Mouse (Mus musculus) heart, postnatal 36 days (tissue): Measurements from ENCODE around the gene Zfp747. TPM values are rescaled to one million over a fixed set of nuclear protein-coding genes. Genes with fewer than 3 reads are reported as not detected.
"Not testable (repeated sequence)": the region's sequence is repeated elsewhere in the genome, so short reads cannot be mapped to it uniquely, and the experiment has no call there.

Source experiments
- DNase-seq, 2 experiments: peaks; one replicate each; pipeline ENCODE4 v3.0.0; 2021 to 2022
- intact Hi-C: fragments of 180-260 bp; cut with DNase I; formaldehyde crosslinking; loops from one replicate; pipeline ENCODE4 v1.15.1; 2025
- total RNA-seq, 2 experiments: library from RNA; stranded (reverse); gene quantifications; 2 replicates each; pipeline ENCODE4 v1.2.3; 2021

Zfp747 gene
- 1 to 10 TPM; 5.0 to 5.6 TPM for total RNA-seq

- intact Hi-C loops: loop anchor here (1.0 kb wide), 1 partner anchor 12 kb away; the partner anchor contains the start of gene 9130019O22Rik
- peak; percentile 93 to 95 for DNase-seq
Measured at GRCm38 (mm10) chr7:127375271-127376245, at the start of gene Zfp747. TSS of gene Zfp747 (minus strand) at chr7:127376050.

- intact Hi-C loops: no loop called here
- no peak for DNase-seq
Measured at GRCm38 (mm10) chr7:127425291-127425690, 49.4 kb upstream of the Zfp747 start.

GRCm38 (mm10) chr7:127422247-127422646 lies 46.4 kb upstream of the Zfp747 start:
- DNase-seq: peak in 1 of 2 experiments; percentile 13

GRCm38 (mm10) chr7:127421388-127422191 lies 45.7 kb upstream of the Zfp747 start, which contains the start of gene Zfp688:
TSS of gene Zfp688 (minus strand) at chr7:127422068.
- intact Hi-C loops: loop anchor here (1.0 to 2.0 kb wide), 3 partner anchors 27 to 49 kb away; partner anchors contain the start of gene Zfp689
- peak; percentile 97 to 98 for DNase-seq

More at GRCm38 (mm10) chr7:127422247-127422646, 46.4 kb upstream of the Zfp747 start:
- intact Hi-C loops: loop anchor here (1.0 to 2.0 kb wide), 3 partner anchors 27 to 49 kb away; partner anchors contain the start of gene Zfp689

GRCm38 (mm10) chr7:127411418-127411817 lies 35.6 kb upstream of the Zfp747 start:
- DNase-seq: no peak
- intact Hi-C loops: no loop called here

GRCm38 (mm10) chr7:127406002-127406987 lies 30.4 kb upstream of the Zfp747 start, which contains the start of gene Zfp764:
TSS of gene Zfp764 (minus strand) at chr7:127406822.
- DNase-seq: peak; percentile 90 to 91
- intact Hi-C loops: loop anchor here (2.0 to 5.0 kb wide), 3 partner anchors 43 to 99 kb away; no protein-coding TSS in a partner anchor

- intact Hi-C loops, DNase-seq: not testable (repeated sequence)
Measured at GRCm38 (mm10) chr7:127404101-127404500, 28.3 kb upstream of the Zfp747 start.

- intact Hi-C loops: no loop called here
Measured at GRCm38 (mm10) chr7:127402980-127403379, 27.1 kb upstream of the Zfp747 start.

GRCm38 (mm10) chr7:127400355-127400754 lies 24.5 kb upstream of the Zfp747 start:
- intact Hi-C loops: no loop called here

More at GRCm38 (mm10) chr7:127402980-127403379, 27.1 kb upstream of the Zfp747 start:
- DNase-seq: no peak

GRCm38 (mm10) chr7:127393944-127394333 lies 18.1 kb upstream of the Zfp747 start:
- DNase-seq: no peak
- intact Hi-C loops: loop anchor here (1.0 kb wide), 1 partner anchor 28 kb away; the partner anchor contains the start of gene Zfp688

More at GRCm38 (mm10) chr7:127400355-127400754, 24.5 kb upstream of the Zfp747 start:
- DNase-seq: no peak

- DNase-seq: peak; percentile 97
- intact Hi-C loops: no loop called here
Measured at GRCm38 (mm10) chr7:127393157-127393943, 17.5 kb upstream of the Zfp747 start, which contains the start of gene E430018J23Rik. TSS of gene E430018J23Rik (minus strand) at chr7:127393629.

- no peak for DNase-seq
- intact Hi-C loops: no loop called here
Measured at GRCm38 (mm10) chr7:127392251-127392824, 16.5 kb upstream of the Zfp747 start.

- intact Hi-C loops: no loop called here
- no peak for DNase-seq
Measured at GRCm38 (mm10) chr7:127391538-127391937, 15.7 kb upstream of the Zfp747 start.

- intact Hi-C loops: no loop called here
Measured at GRCm38 (mm10) chr7:127390306-127390705, 14.5 kb upstream of the Zfp747 start.

GRCm38 (mm10) chr7:127388201-127388600 lies 12.4 kb upstream of the Zfp747 start:
- DNase-seq, intact Hi-C loops: not testable (repeated sequence)

More at GRCm38 (mm10) chr7:127390306-127390705, 14.5 kb upstream of the Zfp747 start:
- DNase-seq: no peak

- DNase-seq: peak; percentile 91 to 93
- intact Hi-C loops: loop anchor here (1.0 kb wide), 1 partner anchor 12 kb away; no protein-coding TSS in a partner anchor
Measured at GRCm38 (mm10) chr7:127386641-127387392, 11.0 kb upstream of the Zfp747 start, which contains the start of gene 9130019O22Rik. TSS of gene 9130019O22Rik (minus strand) at chr7:127387166.

GRCm38 (mm10) chr7:127385560-127385959 lies 9.7 kb upstream of the Zfp747 start:
- intact Hi-C loops: not testable (repeated sequence)

More at GRCm38 (mm10) chr7:127385560-127385959, 9.7 kb upstream of the Zfp747 start:
- not testable (repeated sequence) for DNase-seq
